Mouse (Mus musculus): ENCODE measurements around the gene Il33.

- TF ChIP-seq CTCF (IDR thresholded peaks at IDR 0.05; ENCODE audit: control insufficient read depth, insufficient read depth, low read length) (no peak), POLR2A (IDR thresholded peaks at IDR 0.05; ENCODE audit: borderline replicate concordance, control insufficient read depth, low read depth, low read length) (no peak)
These were observed 16.3 kb downstream of the Il33 start for GRCm38 (mm10) chr19:29941208-29941607.
